Mouse (Mus musculus): ENCODE results near the gene Mrgprh.

Mrgprh gene

DNA sequence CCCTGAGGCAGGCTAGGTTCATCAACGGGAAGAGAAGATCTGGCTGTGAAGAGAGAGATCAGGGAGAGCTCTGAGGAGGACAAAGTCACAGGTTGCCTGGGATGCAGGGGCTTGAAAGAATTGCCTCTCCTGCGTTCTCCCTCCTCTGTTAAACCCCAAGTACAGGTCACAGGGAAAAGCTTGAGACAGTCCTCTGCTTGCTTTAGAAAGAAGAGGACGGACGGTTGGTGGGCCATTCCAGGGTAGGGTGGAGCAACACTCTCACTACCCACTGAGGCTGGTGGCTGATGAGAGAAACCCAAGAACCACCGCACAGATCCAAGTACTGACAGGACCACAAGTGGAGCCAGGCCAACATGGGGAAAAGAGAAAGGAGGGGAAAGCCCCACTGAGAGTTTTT, at the start of gene Mrgprh:
Gene Mrgprh, plus strand, starts transcription at position 301 of the 400 bp plus-strand sequence.
- DNase-seq (ENCODE audit: low read depth, low spot score), result no peak

DNA sequence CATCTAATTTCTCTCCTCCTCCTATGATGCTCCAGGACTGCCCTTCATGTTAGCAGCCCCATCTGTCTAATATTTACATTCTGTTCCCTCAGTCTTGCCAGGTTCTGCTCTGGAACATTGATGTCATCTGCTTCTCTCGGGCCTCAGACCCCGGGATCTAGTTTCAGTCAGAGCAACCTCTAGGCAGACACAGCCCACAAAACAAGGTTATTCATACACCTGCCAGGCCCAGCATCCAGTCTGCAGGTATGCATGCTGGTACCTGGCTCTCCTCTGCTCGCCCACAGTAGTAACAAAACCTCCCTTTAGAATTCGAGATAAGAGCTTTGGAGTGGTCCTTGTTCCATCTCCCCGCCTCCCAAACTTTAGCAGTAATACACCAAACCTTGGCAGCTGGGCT, 45.5 kb upstream of the Mrgprh start:
- DNase-seq (ENCODE audit: low read depth, low spot score), result no peak

DNA sequence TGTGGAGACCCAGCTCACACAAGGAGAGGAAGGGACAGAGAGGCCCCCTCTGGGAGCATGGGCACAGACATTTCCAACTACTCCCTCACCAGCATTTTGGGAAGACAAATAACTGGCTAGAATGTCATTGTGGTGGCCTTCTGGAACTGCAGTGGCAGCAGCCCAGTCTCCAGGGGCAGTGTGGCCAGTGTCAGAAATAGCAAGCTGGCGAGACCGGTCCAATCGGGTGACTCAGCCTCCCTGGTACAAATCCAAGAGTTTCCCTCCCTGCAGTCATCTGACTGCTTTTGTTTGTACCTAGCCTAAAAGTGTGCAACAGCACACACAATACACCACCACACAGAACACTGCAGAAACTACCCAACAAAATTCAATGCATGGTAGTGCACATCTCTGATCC, 43.6 kb upstream of the Mrgprh start:
- DNase-seq (ENCODE audit: low read depth, low spot score), result peak; percentile 18

DNA sequence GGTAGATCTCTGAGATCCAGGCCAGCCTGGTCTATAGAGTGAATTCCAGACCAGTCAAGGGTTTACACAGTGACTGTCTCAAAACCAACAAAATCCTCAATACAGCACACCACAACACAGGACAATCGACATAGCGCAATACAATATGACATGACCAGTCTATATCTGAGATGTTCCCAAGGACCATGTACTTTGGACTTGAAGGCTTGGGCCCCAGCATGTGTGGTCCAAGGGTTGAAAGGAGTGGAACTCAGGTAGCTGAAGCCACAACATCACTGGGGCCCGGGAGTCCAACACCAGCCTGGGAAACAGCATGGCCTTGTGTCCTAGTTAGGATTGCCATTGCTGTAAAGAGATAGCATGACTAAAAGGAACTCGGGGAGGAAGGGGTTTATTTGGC, 43.2 kb upstream of the Mrgprh start:
- no peak for DNase-seq (ENCODE audit: low read depth, low spot score)

DNA sequence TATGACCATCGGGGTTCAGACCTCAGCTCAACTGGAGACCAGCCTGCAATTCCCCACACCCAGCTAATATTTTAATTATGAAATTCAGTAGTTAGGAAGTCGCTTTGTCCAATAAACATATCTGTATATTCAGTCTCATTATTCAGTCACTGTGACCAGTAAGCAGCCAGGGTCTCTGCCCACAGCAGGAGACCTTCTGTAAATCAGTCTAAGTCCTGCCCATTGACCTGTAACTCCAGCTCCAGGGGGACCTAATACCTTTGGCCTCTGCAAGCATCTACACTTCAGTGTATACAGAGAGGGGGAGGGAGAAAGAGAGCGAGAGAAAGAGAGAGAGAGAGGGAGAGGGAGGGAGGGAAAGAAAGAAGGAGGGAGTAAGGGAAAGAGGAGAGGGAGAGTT, 41.5 kb upstream of the Mrgprh start:
- DNase-seq (ENCODE audit: low read depth, low spot score), result no peak

DNA sequence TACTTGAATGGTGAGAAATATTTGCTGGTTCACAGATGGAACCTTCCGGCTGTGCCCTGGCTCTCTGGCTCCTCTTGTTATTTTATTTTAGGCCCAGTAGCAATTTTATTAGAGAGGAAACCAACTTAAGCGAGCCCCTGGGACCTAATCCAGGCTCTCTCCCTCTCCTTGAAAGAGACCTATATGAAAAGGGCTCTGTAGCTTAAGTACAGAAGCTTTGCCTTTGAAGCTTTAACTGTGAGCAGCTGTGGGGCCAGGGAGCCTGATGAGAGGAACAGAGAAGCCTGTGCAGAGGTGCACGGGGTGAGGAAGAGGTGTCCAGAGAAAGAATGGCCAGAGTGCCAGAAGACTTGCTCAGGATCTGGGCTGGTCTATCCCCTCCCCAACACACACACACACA, 41.0 kb upstream of the Mrgprh start:
- no peak for DNase-seq (ENCODE audit: low read depth, low spot score)

DNA sequence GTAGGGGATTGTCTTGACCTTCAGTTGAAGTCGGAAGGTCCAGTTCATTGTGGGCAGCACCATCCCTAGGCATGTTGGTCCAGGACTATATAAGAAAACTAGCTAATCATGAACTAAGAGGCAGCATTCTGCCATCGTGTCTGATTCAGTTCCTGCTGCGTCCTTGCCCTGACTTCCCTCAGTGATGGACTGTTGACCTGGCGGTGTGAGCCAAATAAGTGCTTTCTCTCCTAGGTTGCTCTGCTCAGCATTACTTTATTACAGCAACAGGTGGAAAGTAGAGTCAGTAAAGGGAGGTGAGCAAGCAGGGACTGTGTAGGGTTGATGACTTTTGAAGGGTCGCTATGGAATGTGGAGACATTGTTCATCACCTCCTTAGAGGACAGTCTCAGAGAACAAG, 40.1 kb upstream of the Mrgprh start:
- DNase-seq (ENCODE audit: low read depth, low spot score), result no peak

DNA sequence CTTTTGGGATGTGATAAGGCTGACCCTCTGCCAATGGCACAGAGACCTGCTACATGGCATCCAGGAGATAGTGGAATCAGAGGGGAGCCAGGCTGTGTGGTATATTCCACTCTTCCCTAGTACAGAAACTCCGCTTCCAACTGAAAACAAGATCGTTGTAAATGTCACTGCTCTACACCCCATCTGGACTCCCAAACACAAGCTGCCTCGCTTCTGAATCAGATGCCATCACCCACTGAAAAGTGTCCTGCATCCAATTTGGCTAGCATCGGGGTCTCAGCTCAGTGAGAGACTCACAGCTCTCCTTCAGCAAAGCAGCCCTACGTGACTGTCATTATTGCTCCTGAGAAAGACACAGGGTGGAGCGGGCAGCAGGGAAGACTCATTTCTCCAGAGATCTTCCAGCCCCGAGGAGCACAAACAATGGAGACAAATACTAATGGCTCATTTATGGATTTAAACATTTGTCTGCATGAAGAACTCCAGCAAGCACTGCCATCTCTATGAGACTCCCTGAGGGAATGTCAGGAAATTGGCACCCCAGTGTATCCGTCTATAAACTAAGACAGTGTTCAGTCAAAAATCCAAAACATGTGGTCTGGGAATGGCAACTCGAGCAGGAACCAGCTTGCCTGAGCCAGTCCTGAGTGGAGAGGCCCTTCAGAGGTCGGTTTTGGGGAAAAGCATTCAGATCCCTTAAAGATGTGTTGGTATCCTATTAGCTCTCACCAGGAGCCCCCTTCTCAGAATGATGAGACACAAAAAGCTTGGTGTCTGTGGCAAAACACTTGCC, 36.2 kb upstream of the Mrgprh start:
- no peak for DNase-seq (ENCODE audit: low read depth, low spot score)

DNA sequence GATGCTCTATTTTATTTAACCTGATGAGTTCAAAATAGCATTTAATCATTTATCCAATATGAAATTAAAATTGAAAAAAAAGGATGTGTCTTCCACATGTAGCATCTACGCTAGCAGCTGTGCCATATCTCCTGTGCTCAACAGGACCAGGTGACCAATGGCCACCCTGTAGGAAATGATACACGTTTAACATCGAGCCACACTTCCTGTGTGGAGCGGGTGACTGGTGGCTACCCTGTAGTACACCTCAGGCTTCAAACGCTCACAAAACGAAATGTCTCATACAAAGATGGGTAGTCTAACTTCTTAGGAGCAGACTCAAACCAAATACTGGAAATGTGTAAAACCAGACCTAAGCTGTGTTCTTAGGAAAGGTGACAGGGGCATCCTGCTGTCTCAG, 32.0 kb upstream of the Mrgprh start:
- DNase-seq (ENCODE audit: low read depth, low spot score), result no peak

DNA sequence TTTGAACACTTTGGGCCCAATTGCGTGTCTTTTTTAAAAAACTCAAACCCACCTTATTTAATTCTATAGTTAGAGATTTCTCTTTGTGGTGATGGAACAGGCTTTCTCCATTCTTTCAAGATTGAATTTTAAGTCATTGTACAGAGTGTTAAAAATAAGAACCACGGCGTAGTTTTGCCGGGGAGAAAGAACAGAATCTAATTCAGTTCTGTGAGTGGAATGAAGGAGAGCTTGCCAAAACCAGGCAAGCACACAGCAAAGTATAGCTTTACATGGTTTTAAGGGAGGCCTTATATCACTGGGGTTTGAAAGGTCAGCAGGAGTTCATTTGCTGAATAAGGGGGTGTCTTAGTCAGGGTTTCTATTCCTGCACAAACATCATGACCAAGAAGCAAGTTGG, 31.3 kb upstream of the Mrgprh start:
- no peak for DNase-seq (ENCODE audit: low read depth, low spot score)

DNA sequence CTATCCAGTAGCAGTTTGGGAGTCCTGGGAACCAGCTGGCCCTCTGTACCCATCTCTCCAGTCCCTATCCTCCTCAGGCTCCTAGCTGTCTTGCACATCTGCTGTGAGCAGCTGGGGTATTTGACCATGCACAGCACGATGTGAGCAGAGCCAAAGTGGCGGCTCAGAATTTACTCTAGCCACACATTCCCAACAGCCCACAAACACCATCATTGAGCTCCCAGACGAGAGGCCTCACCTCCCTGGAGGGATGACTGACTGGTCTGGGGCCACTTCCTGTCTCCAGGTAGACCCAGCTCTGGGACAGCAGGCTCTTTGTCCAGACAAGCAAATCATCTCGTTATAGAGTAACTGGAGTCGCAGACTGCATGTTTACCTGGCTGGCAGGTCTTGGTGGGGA, 30.0 kb upstream of the Mrgprh start:
- no peak for DNase-seq (ENCODE audit: low read depth, low spot score)

DNA sequence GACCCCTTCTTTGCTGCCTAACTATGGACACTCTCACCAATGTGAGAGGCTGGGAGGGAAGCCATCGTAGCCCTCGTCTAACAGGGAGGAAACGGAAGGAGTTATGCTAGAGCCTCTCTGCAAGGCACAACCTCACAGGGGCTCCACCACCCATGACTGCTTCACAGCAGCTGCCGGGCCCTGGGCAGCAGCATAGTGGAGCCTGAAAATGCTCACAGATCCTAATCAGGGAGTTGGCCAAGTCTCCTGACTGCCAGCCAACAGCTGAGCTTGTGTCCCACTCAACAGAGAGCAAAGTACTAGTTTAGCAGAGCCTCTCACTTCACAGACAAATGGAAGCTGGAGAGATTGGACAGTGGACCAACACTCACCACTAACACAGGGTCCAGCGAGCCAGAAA, 29.4 kb upstream of the Mrgprh start:
- no peak for DNase-seq (ENCODE audit: low read depth, low spot score)

DNA sequence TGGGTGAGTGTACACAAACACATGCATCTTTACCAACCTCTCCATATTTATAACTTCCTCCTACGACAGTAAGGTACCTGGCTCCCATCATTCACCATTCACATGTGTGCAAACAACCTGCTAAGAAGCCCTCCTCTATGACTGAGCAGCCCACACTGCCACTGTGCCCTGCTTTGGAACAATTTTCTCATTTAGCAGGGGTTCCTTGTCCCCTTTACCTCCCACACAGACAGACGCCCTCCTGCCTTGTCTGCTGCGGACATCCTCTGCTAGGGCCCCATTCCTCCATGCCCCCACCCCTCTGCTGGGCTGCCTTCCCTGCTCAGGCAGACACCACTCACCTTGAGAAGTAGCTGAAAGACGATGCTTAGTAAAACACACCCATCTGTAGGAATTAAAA, 28.1 kb upstream of the Mrgprh start:
- DNase-seq (ENCODE audit: low read depth, low spot score), result no peak

DNA sequence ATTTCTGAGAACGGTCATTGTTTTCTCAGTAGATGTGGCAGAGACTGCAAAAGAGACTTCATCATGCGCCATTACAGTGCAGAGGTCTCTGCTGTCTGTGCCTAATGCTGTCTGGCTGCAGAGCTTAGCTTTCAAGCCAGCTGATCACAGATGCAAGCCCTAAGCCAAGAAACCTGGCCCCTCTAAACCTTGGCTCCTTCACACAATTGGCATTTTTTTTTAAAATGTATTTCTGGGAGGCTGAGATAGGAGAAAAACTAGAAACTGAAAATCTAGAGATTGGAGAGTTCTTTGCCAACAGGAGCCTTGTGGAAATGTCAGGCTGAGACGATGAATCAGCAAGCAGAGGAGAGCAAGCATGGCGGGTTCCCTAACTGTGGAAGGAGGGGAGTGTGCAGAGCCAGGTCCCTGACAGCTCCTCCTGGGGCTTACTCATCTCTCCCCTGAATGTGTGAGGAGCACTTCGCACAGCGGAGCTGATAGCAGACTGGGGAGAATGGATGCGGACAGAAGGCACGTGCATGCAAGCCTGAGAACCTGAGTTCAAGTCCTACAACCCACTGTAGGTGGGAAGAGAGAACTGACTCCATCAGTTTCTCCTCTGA, 26.0 kb upstream of the Mrgprh start:
- DNase-seq (ENCODE audit: low read depth, low spot score), result no peak

DNA sequence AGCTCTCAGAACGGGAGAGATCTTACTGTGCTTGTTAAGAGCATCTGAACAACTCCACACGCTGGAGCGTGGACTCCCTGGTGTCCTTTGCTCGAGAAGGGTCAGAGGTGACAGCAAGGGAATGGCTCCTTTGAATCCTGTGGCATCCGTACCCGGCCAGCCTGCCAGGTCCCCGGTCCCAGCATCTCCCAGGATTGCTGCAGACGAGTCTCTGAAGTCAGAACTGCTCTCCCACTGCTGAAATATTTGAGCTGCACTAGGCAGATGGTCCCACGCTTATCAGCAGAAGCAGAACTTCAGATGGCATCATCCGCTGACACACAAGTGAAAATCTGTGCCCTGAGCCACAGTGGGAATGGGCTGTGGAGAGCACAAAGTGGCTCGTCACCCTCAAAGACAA, 24.1 kb upstream of the Mrgprh start:
- no peak for DNase-seq (ENCODE audit: low read depth, low spot score)

DNA sequence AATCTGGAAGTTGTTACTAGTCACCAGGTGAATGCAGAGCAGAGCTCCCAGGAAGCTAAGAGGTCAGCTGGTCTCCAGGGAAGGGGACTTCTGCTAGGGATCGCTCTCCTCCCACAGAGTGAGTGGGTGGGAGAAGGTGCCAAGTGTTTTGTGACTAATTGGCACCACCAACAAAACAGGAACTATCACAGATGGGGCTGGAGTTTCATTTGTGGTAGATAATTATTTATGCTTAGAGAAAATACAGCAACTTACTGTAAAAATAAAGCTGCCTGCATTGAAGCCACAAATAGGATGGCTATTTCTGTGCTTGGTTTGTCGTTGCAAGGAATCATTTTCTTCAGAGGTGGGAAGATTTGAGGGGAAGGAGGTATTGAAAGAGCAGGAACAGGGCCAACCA, 22.0 kb upstream of the Mrgprh start:
- DNase-seq (ENCODE audit: low read depth, low spot score), result no peak

DNA sequence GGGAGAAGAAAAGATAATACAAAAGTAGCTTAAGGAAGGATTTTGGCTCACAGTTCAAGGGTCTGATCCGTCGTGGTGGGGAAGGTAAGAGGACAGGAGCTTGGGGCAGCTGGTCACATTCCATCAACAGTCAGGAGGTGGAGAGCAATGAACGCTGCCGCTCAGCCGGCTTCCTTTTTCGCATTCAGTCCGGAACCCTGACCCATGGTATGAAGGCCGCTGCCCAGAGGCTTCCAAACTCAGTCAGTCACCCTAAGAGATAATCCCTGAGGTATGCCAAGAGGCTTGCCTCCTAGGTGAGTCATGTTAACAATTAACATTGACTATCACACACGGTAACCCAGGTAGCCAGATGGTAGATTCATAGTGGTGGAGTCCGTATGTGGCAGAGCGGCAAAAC, 21.4 kb upstream of the Mrgprh start:
- no peak for DNase-seq (ENCODE audit: low read depth, low spot score)

DNA sequence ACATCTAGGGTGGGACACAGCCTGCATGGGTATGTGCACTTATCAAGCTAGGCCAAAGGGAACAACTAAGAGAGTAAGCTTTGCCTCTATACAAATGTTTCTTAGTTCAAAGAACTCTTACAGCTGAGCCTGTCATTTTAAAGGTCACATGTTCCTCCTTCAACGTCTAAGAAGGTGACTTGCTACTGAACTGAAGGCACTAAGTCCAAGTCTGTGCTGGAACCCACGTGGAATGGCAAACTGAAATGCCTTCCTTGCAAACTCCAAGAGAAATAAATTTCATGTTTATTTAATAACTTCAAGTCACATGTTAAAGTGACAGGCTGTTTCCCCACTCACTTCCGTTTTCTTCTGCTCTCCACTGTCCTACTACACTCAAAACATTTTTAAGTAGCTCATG, 18.4 kb upstream of the Mrgprh start:
- no peak for DNase-seq (ENCODE audit: low read depth, low spot score)

DNA sequence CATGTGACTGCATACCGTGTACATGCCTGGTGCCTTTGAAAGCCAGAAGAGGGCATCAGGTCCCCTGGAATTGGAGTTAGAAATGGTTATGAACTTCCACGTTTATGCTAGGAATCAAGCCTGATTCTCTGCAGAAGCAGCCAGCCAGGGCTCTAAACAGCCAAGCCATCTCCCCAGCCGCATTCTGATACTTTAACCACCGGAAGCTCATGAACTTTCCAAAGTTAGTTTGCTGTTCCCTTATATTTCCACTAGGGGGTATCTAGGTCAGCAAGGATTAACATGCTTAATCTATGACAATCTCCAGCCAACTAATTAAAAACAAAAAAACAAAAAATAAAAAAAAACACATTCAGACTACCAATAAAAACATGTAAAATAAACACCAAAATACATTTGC, 17.8 kb upstream of the Mrgprh start:
- no peak for DNase-seq (ENCODE audit: low read depth, low spot score)

DNA sequence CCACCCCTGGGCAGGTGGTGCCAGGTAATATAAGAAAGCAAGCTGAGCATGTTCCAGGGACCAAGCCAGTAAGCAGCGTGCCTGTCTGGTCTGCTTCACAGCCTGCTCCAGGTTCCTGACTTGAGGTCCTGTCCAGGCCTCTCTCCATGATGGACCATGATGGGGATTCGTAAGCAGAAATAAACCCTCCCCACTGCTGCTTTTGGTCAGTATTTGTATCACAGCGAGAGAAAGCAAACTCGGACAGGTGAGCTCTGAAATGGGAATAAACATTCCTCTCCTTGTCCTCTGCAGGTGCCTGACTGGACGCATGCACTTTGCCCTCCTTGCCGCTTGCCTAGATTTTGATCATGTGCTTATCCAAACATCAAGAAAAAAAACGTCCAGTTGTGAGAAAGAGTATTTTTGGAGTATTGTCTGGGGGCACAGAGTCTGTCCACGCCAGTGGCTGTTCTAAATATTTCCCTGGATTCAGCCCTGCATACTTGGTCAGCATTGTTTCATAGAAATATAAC, 16.8 kb upstream of the Mrgprh start:
- DNase-seq (ENCODE audit: low read depth, low spot score), result no peak

DNA sequence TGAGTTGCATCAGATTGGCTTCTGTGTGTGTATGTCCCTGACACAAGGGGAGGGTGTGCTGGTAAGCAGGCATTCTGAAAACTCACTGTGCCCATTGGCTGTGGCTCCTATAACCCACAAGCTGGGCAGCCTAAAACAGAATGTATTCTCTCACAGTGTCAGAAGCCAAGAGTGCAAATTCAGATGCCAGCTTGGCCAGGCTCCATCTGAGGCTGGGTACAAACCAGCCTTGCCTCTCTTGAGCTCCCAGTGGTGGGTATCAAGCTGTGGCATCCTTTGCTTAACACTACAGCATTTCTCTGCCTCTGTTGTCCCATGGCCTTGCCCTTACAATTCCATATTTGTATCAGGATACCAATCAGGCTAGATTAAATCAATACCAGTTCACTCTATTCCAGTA, 11.7 kb upstream of the Mrgprh start:
- DNase-seq (ENCODE audit: low read depth, low spot score), result no peak

DNA sequence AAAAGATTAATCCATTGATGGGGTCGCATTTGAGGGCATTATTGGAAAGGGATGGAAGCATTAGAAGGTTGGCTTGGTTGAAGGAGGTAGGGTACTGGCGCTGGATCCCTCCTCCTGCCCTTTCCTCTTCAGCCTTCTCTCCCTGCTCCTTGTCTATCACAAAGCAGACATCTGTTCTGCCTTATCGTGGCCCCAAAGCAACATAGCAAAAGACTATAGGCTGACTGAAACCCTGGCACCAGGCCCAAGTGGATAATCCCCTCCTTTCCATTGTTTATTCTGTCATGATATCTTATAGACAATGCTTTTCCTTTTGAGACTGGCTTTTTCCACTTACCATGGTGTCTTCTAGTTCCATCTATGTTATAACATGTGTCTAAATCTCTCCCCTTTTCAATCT, 10.4 kb upstream of the Mrgprh start:
- DNase-seq (ENCODE audit: low read depth, low spot score), result no peak

DNA sequence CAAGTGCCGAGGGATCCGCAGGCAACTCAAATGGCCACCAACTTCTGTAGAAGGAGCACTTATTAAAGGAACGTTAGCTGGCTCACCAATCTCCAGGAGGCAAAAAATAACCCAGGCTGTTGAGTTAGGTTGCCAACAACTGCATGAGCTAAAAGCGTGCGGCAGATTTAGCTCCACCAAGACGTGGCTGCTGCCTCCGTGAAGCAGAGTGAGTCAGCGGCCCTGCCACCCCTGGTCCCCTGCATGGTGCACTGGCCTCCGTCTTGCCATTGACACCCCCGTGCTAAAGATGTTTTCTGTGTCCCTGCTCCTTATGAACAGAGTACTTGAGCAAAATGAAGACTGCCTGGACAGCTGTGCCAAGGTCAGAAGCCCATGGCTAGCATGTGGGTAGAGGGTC, 9.0 kb upstream of the Mrgprh start:
- DNase-seq (ENCODE audit: low read depth, low spot score), result peak; percentile 54

Measured in skeletal muscle tissue, adult 2 months (tissue).